Mouse (Mus musculus): Measurements from ENCODE around the gene Hpse. TPM values are rescaled to one million over a fixed set of nuclear protein-coding genes. Genes with fewer than 3 reads are reported as not detected.

The Hpse gene
- 1 to 10 TPM in 1 of 2 experiments, under 1 TPM in 1; 0.89 to 1.0 TPM for total RNA-seq (2021)

- intact Hi-C loops (cut with DNase I): no loop called here
Observed at GRCm38 (mm10) chr5:100719235-100720088, at the start of gene Hpse. Gene Hpse, minus strand, starts transcription at chr5:100719716.

GRCm38 (mm10) chr5:100766026-100766425 is 46.5 kb upstream of the Hpse start:
- no peak for DNase-seq (ENCODE audit: low spot score)
- intact Hi-C loops (cut with DNase I): no loop called here

More at GRCm38 (mm10) chr5:100719235-100720088, at the start of gene Hpse:
- peak; percentile 14 for DNase-seq (ENCODE audit: low spot score)

- no peak for DNase-seq (ENCODE audit: low spot score)
Observed at GRCm38 (mm10) chr5:100761736-100762135, 42.2 kb upstream of the Hpse start.

GRCm38 (mm10) chr5:100760049-100760663 is 40.6 kb upstream of the Hpse start:
- intact Hi-C loops (cut with DNase I): no loop called here
- no peak for DNase-seq (ENCODE audit: low spot score)

More at GRCm38 (mm10) chr5:100761736-100762135, 42.2 kb upstream of the Hpse start:
- intact Hi-C loops (cut with DNase I): no loop called here

- intact Hi-C loops (cut with DNase I): no loop called here
Observed at GRCm38 (mm10) chr5:100758121-100758520, 38.6 kb upstream of the Hpse start.

GRCm38 (mm10) chr5:100753407-100753806 is 33.9 kb upstream of the Hpse start:
- no peak for DNase-seq (ENCODE audit: low spot score)
- intact Hi-C loops (cut with DNase I): no loop called here

More at GRCm38 (mm10) chr5:100758121-100758520, 38.6 kb upstream of the Hpse start:
- no peak for DNase-seq (ENCODE audit: low spot score)

- no peak for DNase-seq (ENCODE audit: low spot score)
- intact Hi-C loops (cut with DNase I): no loop called here
Observed at GRCm38 (mm10) chr5:100751655-100752054, 32.1 kb upstream of the Hpse start.

GRCm38 (mm10) chr5:100750617-100751255 is 31.2 kb upstream of the Hpse start:
- no peak for DNase-seq (ENCODE audit: low spot score)
- intact Hi-C loops (cut with DNase I): no loop called here

GRCm38 (mm10) chr5:100738802-100739201 is 19.3 kb upstream of the Hpse start:
- intact Hi-C loops (cut with DNase I): no loop called here
- no peak for DNase-seq (ENCODE audit: low spot score)

GRCm38 (mm10) chr5:100736919-100737318 is 17.4 kb upstream of the Hpse start:
- intact Hi-C loops (cut with DNase I): no loop called here
- no peak for DNase-seq (ENCODE audit: low spot score)

- intact Hi-C loops (cut with DNase I): no loop called here
- DNase-seq (ENCODE audit: low spot score): no peak
Observed at GRCm38 (mm10) chr5:100734535-100734934, 15.0 kb upstream of the Hpse start.

- DNase-seq (ENCODE audit: low spot score): no peak
Observed at GRCm38 (mm10) chr5:100728757-100729156, 9.2 kb upstream of the Hpse start.

GRCm38 (mm10) chr5:100726001-100726400 is 6.5 kb upstream of the Hpse start:
- intact Hi-C loops (cut with DNase I): no loop called here

More at GRCm38 (mm10) chr5:100728757-100729156, 9.2 kb upstream of the Hpse start:
- intact Hi-C loops (cut with DNase I): no loop called here

GRCm38 (mm10) chr5:100716762-100717161 is 2.8 kb downstream of the Hpse start:
- DNase-seq (ENCODE audit: low spot score): no peak
- intact Hi-C loops (cut with DNase I): no loop called here

More at GRCm38 (mm10) chr5:100726001-100726400, 6.5 kb upstream of the Hpse start:
- no peak for DNase-seq (ENCODE audit: low spot score)

GRCm38 (mm10) chr5:100711219-100711618 is 8.3 kb downstream of the Hpse start:
- intact Hi-C loops (cut with DNase I): no loop called here
- DNase-seq (ENCODE audit: low spot score): no peak

- no peak for DNase-seq (ENCODE audit: low spot score)
- intact Hi-C loops (cut with DNase I): no loop called here
Observed at GRCm38 (mm10) chr5:100710012-100710411, 9.5 kb downstream of the Hpse start.

- intact Hi-C loops (cut with DNase I): no loop called here
- no peak for DNase-seq (ENCODE audit: low spot score)
Observed at GRCm38 (mm10) chr5:100709035-100709434, 10.5 kb downstream of the Hpse start.

- intact Hi-C loops (cut with DNase I): no loop called here
- DNase-seq (ENCODE audit: low spot score): no peak
Observed at GRCm38 (mm10) chr5:100706675-100707074, 12.8 kb downstream of the Hpse start.

- no peak for DNase-seq (ENCODE audit: low spot score)
- intact Hi-C loops (cut with DNase I): no loop called here
Observed at GRCm38 (mm10) chr5:100704272-100704671, 15.2 kb downstream of the Hpse start.

- intact Hi-C loops (cut with DNase I): no loop called here
- DNase-seq (ENCODE audit: low spot score): no peak
Observed at GRCm38 (mm10) chr5:100702325-100702724, 17.2 kb downstream of the Hpse start.
